Mouse (Mus musculus) embryonic facial prominence, embryonic 15.5 days (tissue): ENCODE measurements around the gene Tuba1b. TPM values are rescaled to one million over a fixed set of nuclear protein-coding genes. Genes with fewer than 3 reads are reported as not detected.
"Not testable (repeated sequence)": the region's sequence is repeated elsewhere in the genome, so short reads cannot be mapped to it uniquely, and the experiment has no call there.

ENCODE experiments used
- ATAC-seq: fragments of 200-750 bp; cut with Nextera tagmentation; 2 replicates; pipeline ENCODE4 v1.8.0; 2017; ENCODE audit warnings: low read depth, moderate TSS enrichment; ENCODE audit not compliant: insufficient number of reproducible peaks, low FRiP score, low TSS enrichment
- H3K27ac ChIP-seq: fragments of 300-500 bp; sonication (generic); replicated peaks from 2 replicates; pipeline ENCODE4 v1.5.1; 2015; ENCODE audit warnings: mild to moderate bottlenecking, inconsistent platforms
- H3K27me3 ChIP-seq: fragments of 300-500 bp; sonication (generic); 2 replicates; pipeline ENCODE4 v1.6.1; 2015; ENCODE audit warnings: inconsistent platforms
- H3K36me3 ChIP-seq: fragments of 300-500 bp; sonication (generic); 2 replicates; pipeline ENCODE4 v1.6.1; 2015; ENCODE audit warnings: mild to moderate bottlenecking, inconsistent platforms
- H3K4me1 ChIP-seq: fragments of 300-500 bp; sonication (generic); 2 replicates; pipeline ENCODE4 v1.6.1; 2015; ENCODE audit warnings: inconsistent platforms
- H3K4me2 ChIP-seq: fragments of 300-500 bp; sonication (generic); replicated peaks from 2 replicates; pipeline ENCODE4 v1.6.1; 2015; ENCODE audit warnings: mild to moderate bottlenecking, inconsistent platforms
- H3K4me3 ChIP-seq: fragments of 300-500 bp; sonication (generic); replicated peaks from 2 replicates; pipeline ENCODE4 v1.5.1; 2015; ENCODE audit warnings: mild to moderate bottlenecking, inconsistent platforms
- H3K9ac ChIP-seq: fragments of 300-500 bp; sonication (generic); 2 replicates; pipeline ENCODE4 v1.6.1; 2015; ENCODE audit warnings: inconsistent platforms
- H3K9me3 ChIP-seq: fragments of 300-500 bp; sonication (generic); replicated peaks from 2 replicates; pipeline ENCODE4 v1.6.1; 2016; ENCODE audit warnings: inconsistent platforms
- WGBS: fragments of 180-500 bp; shearing (Covaris S2); methylation state at CpG from one replicate; pipeline ENCODE4 v1.1.7; 2015; 5-methylcytosine and 5-hydroxymethylcytosine counted together
- polyA plus RNA-seq: library from polyadenylated mRNA; unstranded; fragments of >200 nt; fragmentation: Nextera tagmentation; extraction: Ambion mirVana; gene quantifications from 2 replicates; pipeline ENCODE4 v1.2.1, GENCODE M21; 2015

Tuba1b gene
- polyA plus RNA-seq, 1 experiment from 2014 or later: 1,514 TPM

GRCm38 (mm10) chr15:98952751-98953400 lies 18.5 kb upstream of the Tuba1b start:
- Histone ChIP-seq H3K4me2 (peak overlapping the region; percentile 52), H3K36me3 (peaks cover 10% of the 10 kb centered on the region), H3K9ac (peak overlapping the region; percentile 94), H3K9me3 (no peaks in the 10 kb centered on the region), H3K27me3 (no peaks in the 10 kb centered on the region), H3K4me1 (peaks cover 12% of the 10 kb centered on the region), H3K27ac (peak overlapping the region; percentile 99), H3K4me3 (peak overlapping the region; percentile 84)
- ATAC-seq: peak; percentile 64
- WGBS: 0% methylated on average over 41 of the region's 41 CpGs

- Histone ChIP-seq H3K9ac (peak overlapping the region; percentile 18; the same call in 1 of the 2 replicates), H3K27me3 (no peaks in the 10 kb centered on the region), H3K4me2 (peak overlapping the region; percentile 52), H3K4me3 (peak overlapping the region; percentile 84), H3K4me1 (peaks cover 12% of the 10 kb centered on the region), H3K27ac (peak overlapping the region; percentile 73), H3K9me3 (no peaks in the 10 kb centered on the region), H3K36me3 (peaks cover 10% of the 10 kb centered on the region)
- no peak for ATAC-seq
- 14% methylated on average over 5 of the region's 5 CpGs for WGBS
Measured at GRCm38 (mm10) chr15:98952063-98952455, 17.7 kb upstream of the Tuba1b start.

GRCm38 (mm10) chr15:98951122-98952062 lies 17.0 kb upstream of the Tuba1b start:
- H3K9me3 ChIP-seq, ATAC-seq, H3K27me3 ChIP-seq: not testable (repeated sequence)
- Histone ChIP-seq H3K36me3 (peaks cover 10% of the 10 kb centered on the region), H3K9ac (0 out of 2 replicates have a peak overlapping the region, but pooled peaks have one; percentile 18), H3K27ac (peak overlapping the region; percentile 73), H3K4me1 (peaks cover 12% of the 10 kb centered on the region), H3K4me2 (peak overlapping the region; percentile 52), H3K4me3 (peak overlapping the region; percentile 84)
- WGBS: 90% methylated on average over 11 of the region's 15 CpGs

GRCm38 (mm10) chr15:98949607-98949892 lies 15.2 kb upstream of the Tuba1b start:
- no peak overlapping the region for H3K4me2 ChIP-seq
- no peak overlapping the region for H3K4me3 ChIP-seq
- ATAC-seq: no peak
- peaks cover 6% of the 10 kb centered on the region for H3K4me1 ChIP-seq
- H3K9me3 ChIP-seq: no peaks in the 10 kb centered on the region
- no peak overlapping the region for H3K27ac ChIP-seq
- no peak overlapping the region for H3K9ac ChIP-seq
- 62% methylated on average over 3 of the region's 3 CpGs for WGBS
- no peaks in the 10 kb centered on the region for H3K27me3 ChIP-seq
- peaks cover 10% of the 10 kb centered on the region for H3K36me3 ChIP-seq

- peaks cover 6% of the 10 kb centered on the region; the same call in 1 of the 2 replicates for H3K4me1 ChIP-seq
- no peak overlapping the region for H3K27ac ChIP-seq
- no peaks in the 10 kb centered on the region for H3K9me3 ChIP-seq
- no peaks in the 10 kb centered on the region for H3K27me3 ChIP-seq
- no peak for ATAC-seq
- no peak overlapping the region for H3K4me3 ChIP-seq
- WGBS: 71% methylated on average over 6 of the region's 6 CpGs
- H3K9ac ChIP-seq: no peak overlapping the region
- no peak overlapping the region for H3K4me2 ChIP-seq
- peaks cover 10% of the 10 kb centered on the region for H3K36me3 ChIP-seq
Measured at GRCm38 (mm10) chr15:98948857-98949606, 14.7 kb upstream of the Tuba1b start.

- peaks cover 10% of the 10 kb centered on the region for H3K36me3 ChIP-seq
- H3K27me3 ChIP-seq: no peaks in the 10 kb centered on the region
- no peak for ATAC-seq
- H3K9me3 ChIP-seq: no peaks in the 10 kb centered on the region
- H3K4me3 ChIP-seq: no peak overlapping the region
- H3K27ac ChIP-seq: no peak overlapping the region
- H3K9ac ChIP-seq: no peak overlapping the region
- peaks cover 6% of the 10 kb centered on the region; the same call in 1 of the 2 replicates for H3K4me1 ChIP-seq
- H3K4me2 ChIP-seq: no peak overlapping the region
Measured at GRCm38 (mm10) chr15:98948382-98948781, 14.0 kb upstream of the Tuba1b start.

GRCm38 (mm10) chr15:98947884-98948283 lies 13.5 kb upstream of the Tuba1b start:
- Histone ChIP-seq H3K4me1 (peaks cover 6% of the 10 kb centered on the region; the same call in 1 of the 2 replicates), H3K4me3 (no peak overlapping the region), H3K36me3 (peaks cover 10% of the 10 kb centered on the region), H3K4me2 (no peak overlapping the region), H3K9ac (no peak overlapping the region), H3K27me3 (no peaks in the 10 kb centered on the region), H3K9me3 (no peaks in the 10 kb centered on the region), H3K27ac (no peak overlapping the region)
- 52% methylated on average over 3 of the region's 3 CpGs for WGBS
- ATAC-seq: no peak

GRCm38 (mm10) chr15:98943133-98943532 lies 8.8 kb upstream of the Tuba1b start:
- H3K4me1 ChIP-seq: no peaks in the 10 kb centered on the region
- no peak overlapping the region for H3K9ac ChIP-seq
- WGBS: 60% methylated on average over 4 of the region's 4 CpGs
- no peak overlapping the region for H3K4me3 ChIP-seq
- no peak for ATAC-seq
- H3K27ac ChIP-seq: no peak overlapping the region
- H3K9me3 ChIP-seq: no peaks in the 10 kb centered on the region
- no peaks in the 10 kb centered on the region for H3K36me3 ChIP-seq
- H3K4me2 ChIP-seq: no peak overlapping the region
- no peaks in the 10 kb centered on the region for H3K27me3 ChIP-seq

GRCm38 (mm10) chr15:98942081-98942480 lies 7.7 kb upstream of the Tuba1b start:
- no peak for ATAC-seq
- 79% methylated on average over 4 of the region's 4 CpGs for WGBS

GRCm38 (mm10) chr15:98941539-98941938 lies 7.2 kb upstream of the Tuba1b start:
- Histone ChIP-seq H3K27ac (no peak overlapping the region), H3K36me3 (no peaks in the 10 kb centered on the region), H3K4me1 (no peaks in the 10 kb centered on the region), H3K27me3 (no peaks in the 10 kb centered on the region), H3K9ac (no peak overlapping the region), H3K4me2 (no peak overlapping the region), H3K4me3 (no peak overlapping the region), H3K9me3 (no peaks in the 10 kb centered on the region)
- ATAC-seq: no peak
- WGBS: 47% methylated on average over 2 of the region's 2 CpGs

More at GRCm38 (mm10) chr15:98942081-98942480, 7.7 kb upstream of the Tuba1b start:
- Histone ChIP-seq H3K27me3 (no peaks in the 10 kb centered on the region), H3K27ac (no peak overlapping the region), H3K4me1 (no peaks in the 10 kb centered on the region), H3K4me2 (no peak overlapping the region), H3K9ac (no peak overlapping the region), H3K4me3 (no peak overlapping the region), H3K9me3 (no peaks in the 10 kb centered on the region), H3K36me3 (no peaks in the 10 kb centered on the region)

GRCm38 (mm10) chr15:98940816-98941215 lies 6.5 kb upstream of the Tuba1b start:
- no peaks in the 10 kb centered on the region for H3K36me3 ChIP-seq
- WGBS: 64% methylated on average over 10 of the region's 10 CpGs
- peaks cover 2% of the 10 kb centered on the region for H3K4me1 ChIP-seq
- H3K4me3 ChIP-seq: no peak overlapping the region
- H3K27ac ChIP-seq: no peak overlapping the region
- H3K27me3 ChIP-seq: no peaks in the 10 kb centered on the region
- no peaks in the 10 kb centered on the region for H3K9me3 ChIP-seq
- no peak overlapping the region for H3K9ac ChIP-seq
- no peak for ATAC-seq
- no peak overlapping the region for H3K4me2 ChIP-seq
